Mouse (Mus musculus) heart, adult 9 months (tissue): ENCODE data around the gene Gsc2.
"Not testable (repeated sequence)": the region's sequence is repeated elsewhere in the genome, so short reads cannot be mapped to it uniquely, and the experiment has no call there.

Experiments used
- DNase-seq, 2 experiments: peaks; one replicate each; pipeline ENCODE4 v3.0.0; 2022; ENCODE audit warnings: low spot score in 2 of 2

The Gsc2 gene

DNA sequence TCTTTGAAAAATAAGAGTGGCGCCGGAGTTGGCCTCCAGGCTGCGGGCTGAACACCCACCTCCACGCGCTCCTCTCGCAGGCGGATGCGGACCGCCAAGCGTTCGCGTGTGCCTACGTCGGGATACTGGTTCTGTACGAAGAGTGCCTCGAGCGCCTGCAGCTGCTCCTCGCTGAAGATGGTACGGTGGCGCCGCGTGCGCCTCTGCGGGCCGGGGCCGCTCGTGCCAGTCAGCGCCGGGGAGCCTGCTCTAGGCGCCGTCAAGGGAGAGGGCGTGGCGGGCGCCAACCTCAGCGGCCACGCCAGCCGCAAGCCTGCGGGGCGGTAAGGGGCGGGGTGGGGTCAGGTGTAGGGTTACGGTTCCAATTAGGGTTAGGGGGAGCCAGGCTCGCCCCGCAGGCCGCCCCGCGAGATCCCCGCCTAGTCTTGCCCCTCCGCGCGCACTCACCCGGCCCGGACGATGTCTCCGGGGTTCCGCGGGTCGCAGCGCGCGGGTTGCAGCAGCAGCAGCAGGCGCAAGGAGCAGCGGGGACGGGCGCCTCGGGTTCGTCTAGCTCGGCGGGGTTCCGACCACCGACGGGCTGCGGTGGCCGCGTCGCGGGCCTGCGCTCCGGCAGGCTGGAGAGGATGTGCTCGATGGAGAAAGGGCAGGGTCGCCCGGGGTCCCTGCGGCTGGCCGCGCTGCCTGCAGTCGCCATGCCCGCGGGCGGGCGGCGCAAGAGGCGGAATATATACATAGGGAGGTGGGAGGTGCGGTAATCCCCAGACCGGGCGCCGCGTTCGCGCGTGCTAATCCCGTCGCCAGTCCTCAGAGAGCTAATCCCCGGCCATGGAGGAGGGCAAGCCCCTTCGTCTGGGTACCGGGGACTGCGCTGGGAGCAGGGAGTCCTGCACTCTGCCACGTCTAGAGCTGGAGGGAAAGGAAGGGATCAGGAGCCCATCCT lies at the start of gene Gsc2:
TSS of gene Gsc2 (minus strand) at position 753 of the 943 bp plus-strand sequence.
- no peak for DNase-seq

DNA sequence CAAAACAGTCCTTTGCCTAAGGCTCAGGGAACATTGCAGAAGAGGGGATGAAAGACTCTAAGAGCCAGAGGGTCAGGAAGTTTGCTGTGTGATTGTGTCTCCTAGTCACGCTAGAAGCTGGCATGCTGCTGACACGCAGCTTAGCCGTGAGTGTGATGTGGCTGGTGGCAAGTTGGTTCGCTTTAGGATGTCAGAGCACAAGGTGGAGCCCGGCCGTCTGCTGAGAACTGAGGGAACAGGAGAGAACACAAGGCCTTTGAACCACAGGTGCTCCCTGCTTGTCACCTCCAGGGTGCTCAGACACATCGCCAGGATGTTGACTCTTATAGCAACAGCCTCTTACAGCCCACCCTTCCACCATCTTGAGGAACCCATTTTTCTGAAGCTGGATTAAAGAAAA lies 47.2 kb upstream of the Gsc2 start:
- no peak for DNase-seq

DNA sequence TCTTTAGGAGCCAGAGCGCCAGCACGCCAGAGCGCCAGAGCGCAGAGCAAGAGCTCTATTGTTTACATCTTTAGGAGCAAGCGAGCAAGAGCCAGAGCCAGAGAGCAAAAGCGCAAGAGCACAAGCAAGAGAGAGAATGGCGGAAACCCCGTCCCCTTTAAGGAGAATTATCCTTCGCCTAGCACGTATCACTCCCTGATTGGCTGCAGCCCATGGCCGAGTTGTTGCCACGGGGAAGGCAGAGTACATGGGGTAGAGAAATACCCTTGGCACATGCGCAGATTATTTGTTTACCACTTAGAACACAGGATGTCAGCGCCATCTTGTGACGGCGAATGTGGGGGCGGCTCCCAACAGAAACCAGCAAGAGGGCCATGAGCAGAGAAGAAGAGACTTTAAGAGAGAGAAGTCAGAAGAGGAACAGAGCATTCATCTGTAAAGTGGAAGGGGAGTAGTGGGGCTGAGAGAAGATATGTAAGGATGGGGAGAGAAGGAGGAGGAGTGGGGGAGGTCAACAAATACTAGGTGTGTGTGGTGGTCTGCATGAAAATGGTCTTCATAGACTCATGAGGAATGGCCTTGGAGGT lies 41.3 kb upstream of the Gsc2 start:
- not testable (repeated sequence) for DNase-seq

DNA sequence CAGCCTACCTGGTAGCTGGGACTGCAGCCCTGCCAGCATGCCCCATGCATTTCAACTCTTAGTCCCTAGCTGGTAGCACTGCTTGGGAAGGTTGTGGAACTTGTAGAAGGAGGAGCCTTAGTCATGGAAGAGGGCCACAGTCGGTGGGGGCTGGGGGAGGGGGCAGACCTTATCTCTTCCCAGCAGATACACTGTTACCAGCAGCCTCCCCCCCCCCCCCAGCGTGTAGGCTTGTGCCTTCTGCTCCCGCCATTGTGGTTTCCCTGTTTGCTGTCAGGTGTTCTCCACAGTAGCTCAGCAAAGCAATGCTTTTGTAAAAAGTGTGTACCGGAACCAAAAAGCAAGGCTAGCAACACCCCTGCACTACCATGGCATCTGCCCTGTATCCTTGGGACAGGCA lies 36.8 kb upstream of the Gsc2 start:
- no peak for DNase-seq

DNA sequence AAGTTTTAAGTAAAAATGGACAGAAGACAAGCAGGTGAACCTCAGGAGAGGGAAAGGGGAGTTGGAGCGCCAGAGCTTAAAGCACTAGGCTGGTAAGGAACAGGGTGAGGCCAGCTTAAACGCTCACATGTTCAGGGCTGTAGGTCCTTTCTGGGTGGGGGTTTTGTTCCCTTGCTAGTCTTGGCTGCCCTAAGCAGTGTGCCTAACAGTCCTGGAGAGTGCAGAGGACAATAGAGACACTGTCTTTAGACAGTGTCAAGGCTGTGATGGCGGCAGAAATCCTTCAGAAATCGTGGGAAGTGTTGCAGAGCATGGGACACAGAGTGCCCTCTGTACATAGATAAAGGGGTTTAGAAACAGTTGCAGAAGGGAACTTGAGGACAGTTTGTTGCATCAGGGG lies 35.2 kb upstream of the Gsc2 start:
- DNase-seq: no peak

DNA sequence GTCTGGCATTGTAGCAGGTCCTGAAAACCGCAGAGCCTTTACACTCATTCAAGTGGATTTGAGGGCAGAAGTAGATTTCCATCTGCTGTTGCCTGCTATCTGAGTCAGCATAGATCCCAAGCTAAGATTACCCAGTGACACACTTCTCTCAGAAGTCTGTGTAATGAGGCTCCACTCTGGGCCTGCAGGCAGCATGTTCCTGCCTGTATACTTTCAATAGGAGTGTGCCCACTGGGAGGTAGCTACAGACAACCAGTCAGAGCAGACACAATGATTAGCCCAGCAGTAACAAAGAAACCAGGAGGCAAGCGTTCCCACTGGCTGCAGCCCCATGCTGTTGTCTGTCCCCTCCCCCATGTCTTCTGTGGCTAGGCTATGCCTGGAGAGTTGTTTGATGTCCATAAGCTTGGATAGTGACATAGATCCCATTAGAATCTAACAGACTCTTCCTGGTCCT lies 34.6 kb upstream of the Gsc2 start:
- no peak for DNase-seq

DNA sequence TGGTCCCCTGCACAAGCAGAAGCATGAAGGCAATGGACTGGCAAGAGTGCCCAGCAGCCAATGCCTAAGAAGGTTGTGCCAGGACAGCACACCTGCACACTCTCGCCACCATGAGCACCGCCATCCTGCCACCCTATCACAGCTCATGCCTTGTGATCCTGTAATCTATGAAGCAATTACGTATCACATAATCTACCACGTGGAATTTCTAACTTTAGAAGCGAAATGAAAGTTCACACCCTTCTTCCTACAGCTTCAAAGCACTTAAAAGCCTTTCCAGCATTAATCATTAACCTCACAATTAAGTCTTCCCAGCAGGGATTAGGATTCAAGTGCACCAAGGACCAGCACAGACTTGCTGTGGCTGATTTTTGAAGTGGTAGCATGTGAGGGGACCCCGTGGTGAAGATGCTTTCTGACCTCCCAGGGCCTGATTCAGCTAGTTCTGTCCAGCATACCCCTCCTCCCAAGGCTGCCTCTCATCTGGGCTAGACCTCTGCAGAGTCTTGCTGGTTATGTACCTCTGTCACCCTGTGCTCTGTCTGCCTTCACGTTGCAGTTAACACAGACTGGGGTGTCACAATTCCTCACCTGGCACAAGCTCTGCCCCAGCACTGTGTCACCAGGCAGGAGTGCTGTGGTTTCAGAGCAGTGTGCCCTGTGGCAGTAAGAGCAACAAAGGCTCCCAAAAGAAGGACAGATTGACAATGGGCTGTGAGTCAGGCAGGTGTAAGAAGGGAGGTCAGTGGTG lies 30.4 kb upstream of the Gsc2 start:
- no peak for DNase-seq

DNA sequence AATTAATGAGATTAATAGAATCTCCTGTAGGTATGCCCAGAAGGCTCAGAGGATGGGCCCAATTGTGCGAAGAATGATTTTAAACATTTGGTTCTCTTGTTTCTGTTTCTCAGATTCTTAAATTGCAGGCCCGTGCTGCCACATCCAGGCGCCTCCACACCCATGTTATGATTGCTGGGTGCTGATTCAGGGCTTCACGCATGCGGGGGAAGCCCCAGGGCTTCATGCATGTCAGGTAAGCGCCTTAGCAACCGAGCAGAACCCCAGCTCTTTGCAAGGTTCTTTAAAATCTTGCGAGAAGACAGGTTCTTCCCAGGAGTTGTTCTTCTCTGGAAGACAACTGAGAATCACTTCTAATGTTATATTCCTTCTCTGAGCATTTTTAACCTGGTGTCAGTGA lies 28.6 kb upstream of the Gsc2 start:
- no peak for DNase-seq

DNA sequence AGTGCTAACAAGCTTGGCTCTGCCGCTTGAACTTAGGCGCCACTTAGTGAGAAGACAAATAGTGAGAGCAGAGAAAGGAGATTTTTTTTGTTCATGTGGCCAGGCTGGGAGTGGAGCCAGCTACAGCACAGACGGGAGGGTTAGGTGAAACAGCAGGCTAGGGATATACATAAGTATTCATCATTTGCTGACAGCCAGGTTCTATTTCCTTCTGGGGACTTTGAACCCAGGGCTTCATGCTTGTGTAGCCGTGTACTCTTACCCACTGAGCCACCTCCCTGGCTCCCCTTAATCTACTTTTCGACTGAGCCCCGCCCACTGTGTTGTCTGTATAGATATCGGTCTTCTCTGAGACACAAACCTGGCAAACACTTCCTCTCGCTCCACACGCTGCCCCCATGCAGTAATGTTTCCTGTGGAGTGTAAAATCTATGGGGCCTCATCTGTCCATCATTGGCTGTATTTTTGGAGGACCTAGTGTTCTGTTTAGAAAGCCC lies 24.4 kb upstream of the Gsc2 start:
- DNase-seq: no peak

DNA sequence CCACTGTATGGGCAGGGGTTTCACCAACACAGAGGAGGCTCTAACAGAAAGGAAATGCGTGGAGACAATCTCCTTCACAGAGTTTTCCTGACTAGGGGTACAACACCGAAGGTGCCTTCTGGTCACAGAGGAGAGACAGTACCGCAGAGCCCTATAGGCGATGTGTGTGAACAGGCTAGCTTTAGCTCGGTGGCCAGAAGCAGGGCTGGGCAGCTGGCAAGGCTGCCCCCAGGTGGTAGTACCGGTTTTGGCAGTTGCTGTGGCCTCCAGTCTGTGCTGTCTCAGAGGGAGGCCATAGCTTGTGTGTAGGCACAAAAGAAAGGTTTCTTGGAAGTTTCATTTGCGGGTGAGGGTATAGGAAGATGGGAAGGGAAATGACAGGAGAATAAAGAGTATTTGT lies 24.0 kb upstream of the Gsc2 start:
- DNase-seq: no peak

DNA sequence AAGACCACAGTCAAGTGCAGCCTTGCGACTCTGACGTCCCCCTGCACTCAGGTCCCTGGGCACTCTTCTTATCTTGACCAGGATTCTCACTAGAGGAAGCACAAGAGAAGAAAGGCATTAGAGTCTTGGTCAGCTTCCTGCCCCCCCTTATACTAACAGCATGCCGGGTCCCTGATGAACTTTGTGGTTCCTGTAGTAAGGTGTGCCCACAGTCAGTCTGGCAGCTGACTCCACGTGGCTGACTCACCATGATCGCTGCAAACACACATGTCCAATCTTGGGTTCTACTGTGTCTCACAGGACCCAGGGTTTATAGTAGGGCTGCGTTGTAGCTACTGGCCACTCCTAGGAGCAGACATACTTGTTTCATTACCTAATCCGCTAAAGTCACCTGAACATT lies 23.3 kb upstream of the Gsc2 start:
- no peak for DNase-seq

DNA sequence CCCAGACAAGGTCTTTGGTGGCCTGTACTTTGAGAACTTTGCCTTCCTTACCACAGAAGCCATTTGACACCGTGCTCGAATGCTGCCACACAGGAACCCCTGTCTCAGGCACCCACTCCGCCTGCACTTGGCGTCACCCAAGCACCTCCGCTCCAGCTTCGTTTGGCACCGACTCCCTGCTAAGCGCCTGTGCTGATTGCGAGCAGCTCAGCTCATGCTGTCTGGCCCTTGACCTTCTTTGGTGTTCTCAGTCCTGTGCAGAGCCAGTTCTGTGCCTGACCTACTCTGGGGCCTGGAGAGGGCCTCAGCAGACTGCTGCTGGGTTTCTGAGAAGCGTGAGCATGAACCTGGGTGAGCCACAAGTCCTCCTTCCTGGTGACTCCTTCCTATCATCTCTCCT lies 21.9 kb upstream of the Gsc2 start:
- DNase-seq: no peak

DNA sequence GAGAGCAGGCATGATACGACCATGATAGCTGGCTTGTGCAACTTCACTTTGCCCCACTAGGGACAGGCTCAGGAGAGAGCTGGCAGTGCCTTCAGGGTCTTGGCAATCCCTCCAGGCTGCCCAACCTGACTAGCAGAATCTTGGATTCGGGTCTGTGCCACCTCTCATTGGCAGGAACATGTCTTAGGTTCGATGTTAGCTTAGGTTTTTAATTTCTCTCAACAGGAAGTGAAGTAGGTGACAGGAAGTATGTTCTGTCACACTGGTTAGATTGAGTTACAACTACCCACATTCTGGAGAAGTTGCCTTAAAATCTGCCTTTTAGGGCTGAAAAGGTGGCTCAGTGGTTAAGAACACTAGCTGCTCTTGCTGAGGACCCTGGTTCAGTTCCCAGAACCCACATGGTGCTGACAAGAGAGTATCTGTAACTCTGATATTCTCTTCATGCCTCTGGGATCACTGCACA lies 19.6 kb upstream of the Gsc2 start:
- DNase-seq: no peak

DNA sequence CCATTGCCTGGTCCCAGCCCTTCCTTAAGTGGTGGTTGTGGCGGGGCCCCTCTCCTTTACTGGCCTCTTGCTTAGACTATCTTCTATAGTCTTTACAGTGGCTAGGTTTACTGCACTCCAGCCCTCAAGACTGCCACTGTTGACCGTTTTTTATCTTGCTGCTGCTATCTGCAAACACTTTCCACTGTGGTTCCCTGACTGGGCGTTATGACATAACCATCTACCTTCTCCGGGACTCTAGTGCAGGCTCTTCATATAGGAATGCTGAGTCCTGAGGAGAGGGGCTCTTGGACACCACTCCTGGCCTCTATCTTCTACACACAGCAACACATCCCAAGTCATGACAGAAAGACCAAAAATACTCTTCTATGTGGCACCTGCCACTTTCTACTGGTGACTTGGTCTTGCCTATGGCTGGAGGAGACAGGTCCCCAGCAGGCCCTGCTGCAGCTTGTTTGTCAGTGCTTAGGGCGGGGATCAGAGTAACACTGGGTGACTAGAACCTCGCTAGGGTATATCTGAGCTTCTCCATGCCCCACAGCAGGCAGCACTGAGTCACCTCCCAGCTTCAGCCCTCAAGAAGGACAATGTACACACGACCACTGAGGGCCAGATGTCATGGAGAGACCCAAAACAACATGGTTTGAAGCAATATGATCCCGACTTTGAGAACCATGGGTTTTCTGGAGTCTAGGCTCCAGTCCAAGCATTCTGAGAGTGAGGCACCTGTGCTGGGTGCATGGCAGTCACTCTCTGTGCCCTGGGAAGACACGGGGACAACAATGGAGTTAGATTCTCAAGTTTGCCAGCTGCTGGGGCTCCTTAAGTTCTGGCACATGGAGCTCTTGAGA lies 19.0 kb upstream of the Gsc2 start:
- no peak for DNase-seq

DNA sequence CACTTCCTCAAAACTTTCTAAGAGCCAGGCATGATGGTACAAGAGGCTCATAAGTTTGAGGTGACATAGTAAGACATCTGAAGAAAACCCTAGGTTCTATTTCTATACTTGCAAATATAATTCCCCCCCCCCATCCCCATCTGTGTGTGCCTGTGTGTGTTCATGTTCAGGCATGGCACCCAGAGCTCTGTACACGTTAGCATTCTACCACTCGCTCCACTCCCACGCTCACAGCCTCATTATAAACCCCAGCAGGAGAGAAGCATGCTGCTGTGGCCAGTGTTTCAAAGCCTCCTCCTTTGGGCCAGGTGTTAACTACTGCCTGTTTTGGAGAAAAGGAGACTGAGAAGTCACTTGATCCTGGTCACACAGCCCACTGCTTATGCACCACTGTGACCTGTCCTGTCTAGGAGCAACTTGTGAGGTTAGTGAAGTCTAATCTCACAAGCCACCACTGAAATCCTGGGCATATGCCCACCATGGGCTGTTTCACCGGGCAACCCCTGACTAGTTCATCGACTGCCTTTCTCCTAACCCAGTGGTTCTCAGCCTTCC lies 17.1 kb upstream of the Gsc2 start:
- DNase-seq: no peak

DNA sequence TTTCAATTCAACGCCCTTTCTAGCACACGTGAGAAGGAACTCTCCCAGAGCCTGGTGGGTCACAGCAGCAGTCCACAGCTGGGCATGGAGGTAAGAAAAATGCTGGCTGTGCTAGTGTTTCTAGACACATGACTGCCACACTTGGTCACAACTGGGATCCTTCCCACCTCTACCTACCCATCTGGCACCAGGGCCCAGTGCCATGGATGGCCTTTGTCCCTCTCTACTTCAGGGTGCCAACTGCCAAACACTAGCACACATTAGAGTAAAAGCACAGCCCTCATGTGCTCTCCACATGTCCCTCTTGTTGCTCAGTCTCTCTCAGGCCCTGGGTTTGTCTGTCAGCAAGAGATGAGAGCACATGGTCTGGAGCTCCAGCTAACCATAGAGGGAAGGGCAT lies 14.8 kb upstream of the Gsc2 start:
- DNase-seq: no peak

DNA sequence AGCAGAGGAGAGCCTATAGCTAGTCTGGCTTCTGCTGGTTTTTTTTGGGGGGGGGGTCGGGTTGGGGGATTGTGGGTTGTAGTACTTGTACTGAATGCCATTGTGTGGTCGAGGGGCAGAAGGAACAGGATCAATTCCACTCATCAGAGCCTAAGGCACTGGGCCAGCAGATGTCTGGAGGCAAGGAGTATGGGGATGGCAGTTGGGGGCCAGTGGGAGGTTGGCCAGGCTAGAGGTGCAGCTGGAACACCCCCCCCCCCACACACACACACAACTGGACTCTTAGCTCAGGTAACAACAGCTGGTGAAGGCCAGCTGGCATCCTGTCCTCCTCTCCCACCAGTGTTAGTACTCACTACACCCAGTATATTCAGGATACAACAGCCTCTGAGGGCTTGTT lies 14.4 kb upstream of the Gsc2 start:
- no peak for DNase-seq

DNA sequence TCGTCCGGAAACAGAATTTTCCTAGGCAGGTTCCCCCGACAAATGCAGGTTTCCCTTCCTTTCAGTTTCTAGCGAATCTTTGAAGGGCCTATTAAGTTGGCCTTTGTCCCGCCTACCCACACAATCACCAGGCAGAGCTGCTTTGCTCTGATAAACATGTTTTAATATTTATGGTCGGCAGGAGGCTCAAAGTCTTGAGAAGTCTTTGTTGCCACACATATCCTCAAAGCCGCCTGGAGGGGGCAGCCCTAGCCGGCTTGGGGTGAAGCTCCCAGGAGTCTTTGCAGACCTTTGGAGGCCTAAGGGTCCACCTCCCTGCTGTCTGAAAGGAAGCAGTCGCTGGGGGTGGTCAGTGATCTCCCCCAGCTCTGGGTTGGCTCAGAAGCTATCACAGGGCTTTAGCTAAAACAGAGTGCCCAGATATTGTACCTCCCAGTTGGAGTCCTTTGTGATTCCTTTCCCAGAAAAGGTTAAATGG lies 13.8 kb upstream of the Gsc2 start:
- peak; percentile 66 to 74 for DNase-seq

DNA sequence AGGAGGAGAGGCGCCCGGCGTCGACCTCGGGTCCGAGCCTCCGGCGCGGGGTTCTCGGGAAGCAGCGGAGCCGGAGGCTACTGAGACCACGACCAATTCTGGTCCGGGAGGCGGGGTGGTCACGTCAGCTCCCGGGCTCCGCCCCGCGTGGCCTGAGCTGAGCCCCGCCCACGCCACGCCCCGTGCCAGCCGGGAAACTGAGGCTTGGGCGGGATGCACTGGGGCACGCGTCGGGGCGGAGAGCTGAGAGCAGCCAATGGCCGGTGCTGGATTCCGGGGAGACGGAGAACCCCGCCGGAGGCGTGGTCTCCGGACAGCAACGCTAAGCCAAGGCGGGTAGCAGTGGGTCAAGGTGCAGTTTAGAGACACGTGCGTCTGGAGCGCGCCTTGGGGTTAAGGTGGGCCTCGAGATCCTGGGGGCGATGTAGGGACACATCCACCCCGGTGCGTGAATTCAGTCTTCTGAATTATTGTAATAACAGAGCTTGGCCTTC lies 13.3 kb upstream of the Gsc2 start, which contains the start of gene Slc25a1:
TSS of gene Slc25a1 (minus strand) at position 133 of the 494 bp plus-strand sequence.
- peak; percentile 65 for DNase-seq

DNA sequence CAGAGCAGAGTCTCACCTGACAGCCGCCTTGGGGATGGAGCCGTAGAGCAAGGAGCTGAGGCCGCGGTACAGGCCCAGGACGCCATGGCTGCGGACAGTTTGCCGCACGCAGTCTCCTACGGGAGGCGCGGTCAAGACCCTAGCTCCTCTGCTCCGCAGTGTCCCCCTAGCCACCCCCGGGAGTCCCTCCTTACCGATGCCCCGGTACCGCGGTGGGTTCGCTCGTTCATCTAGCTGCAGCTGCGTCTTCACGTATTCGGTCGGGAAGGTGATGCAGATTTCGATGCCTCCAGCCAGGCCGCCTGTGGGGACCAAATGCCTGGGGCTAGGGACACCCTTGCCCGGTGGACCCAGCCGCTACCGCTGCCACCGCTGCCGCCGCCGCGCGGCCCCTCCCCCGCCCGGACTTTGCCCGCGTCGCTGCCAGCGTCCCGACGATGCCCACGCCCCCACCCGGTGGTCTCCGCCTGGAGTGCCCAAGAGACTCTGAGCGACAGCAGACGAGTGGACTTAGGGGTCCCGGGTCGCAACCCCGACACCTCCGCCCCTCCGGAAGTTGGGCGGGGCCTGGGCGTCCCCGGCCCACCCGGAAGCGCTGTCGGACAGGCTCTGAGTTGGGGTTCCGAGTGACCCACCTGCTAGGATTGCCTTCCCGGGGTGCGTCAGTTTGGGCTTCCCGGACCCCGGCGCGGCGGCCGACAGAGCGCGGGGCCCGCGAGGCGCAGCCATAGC lies 12.7 kb upstream of the Gsc2 start:
- peak in 1 of 2 experiments; percentile 24 for DNase-seq
